Mouse (Mus musculus) cerebellum, adult 9-10 months (tissue): ENCODE measurements around the gene Rrnad1.
A peak's percentile ranks its signal among the peaks of the same experiment; 100 is the strongest.

Experiments used
- DNase-seq: peaks from one replicate; pipeline ENCODE4 v3.0.0; 2022

Rrnad1 gene

GRCm38 (mm10) chr3:87930078-87930795, at the start of gene Rrnad1, which contains the start of gene Isg20l2:
Gene Rrnad1 (minus strand): TSS chr3:87930717.
Gene Isg20l2 (plus strand): TSS chr3:87930314.
- DNase-seq = peak; percentile 96

DNA sequence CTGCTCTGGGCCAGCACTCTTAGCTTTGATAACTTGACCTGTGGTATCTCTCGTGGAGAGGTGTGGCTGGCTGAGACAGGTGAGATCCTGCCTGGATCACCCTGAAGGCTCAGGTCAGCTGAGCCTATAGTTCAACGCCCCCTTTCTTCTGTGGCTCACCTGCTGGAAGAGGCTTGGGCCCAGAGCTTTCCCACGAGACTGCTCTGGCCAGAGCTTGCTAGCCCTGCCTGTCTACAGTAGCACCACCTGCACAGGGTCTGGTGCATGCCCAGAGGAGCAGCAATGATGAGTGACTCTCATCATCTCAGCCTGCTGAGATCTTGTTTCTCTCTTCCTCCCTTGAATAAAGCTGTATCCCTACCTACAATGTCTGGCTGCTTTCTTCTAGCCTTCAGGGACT, 49.6 kb upstream of the Rrnad1 start:
- DNase-seq = no peak

- DNase-seq = no peak
Measured at GRCm38 (mm10) chr3:87979493-87979892, 49.0 kb upstream of the Rrnad1 start.

GRCm38 (mm10) chr3:87974381-87974987, 44.0 kb upstream of the Rrnad1 start:
- no peak for DNase-seq

- no peak for DNase-seq
Measured at GRCm38 (mm10) chr3:87973593-87974380, 43.3 kb upstream of the Rrnad1 start.

GRCm38 (mm10) chr3:87972776-87973175, 42.3 kb upstream of the Rrnad1 start:
- DNase-seq = no peak

DNA sequence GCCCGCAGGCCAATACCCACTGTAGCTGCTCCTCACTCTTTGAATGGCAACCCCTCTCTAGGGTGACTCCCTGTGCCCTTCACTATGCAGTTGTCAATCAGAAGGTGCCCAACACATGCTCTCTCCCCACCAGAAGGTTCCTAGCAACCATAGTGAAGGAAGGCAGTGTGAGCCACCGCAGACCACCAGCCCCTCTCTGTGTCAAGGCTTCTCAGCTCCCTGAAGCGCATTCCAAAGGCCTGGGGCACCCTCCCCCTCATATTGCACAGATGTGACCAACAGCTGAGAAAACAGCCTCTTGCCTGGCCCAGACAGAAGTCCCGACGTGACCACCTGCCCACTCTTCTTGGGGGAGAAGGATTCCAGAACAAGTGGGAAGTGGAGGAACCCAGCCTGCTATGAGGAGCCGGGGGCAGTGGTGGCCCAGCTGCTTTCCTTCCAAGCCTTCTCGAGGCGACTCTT, 41.7 kb upstream of the Rrnad1 start:
- DNase-seq = no peak

DNA sequence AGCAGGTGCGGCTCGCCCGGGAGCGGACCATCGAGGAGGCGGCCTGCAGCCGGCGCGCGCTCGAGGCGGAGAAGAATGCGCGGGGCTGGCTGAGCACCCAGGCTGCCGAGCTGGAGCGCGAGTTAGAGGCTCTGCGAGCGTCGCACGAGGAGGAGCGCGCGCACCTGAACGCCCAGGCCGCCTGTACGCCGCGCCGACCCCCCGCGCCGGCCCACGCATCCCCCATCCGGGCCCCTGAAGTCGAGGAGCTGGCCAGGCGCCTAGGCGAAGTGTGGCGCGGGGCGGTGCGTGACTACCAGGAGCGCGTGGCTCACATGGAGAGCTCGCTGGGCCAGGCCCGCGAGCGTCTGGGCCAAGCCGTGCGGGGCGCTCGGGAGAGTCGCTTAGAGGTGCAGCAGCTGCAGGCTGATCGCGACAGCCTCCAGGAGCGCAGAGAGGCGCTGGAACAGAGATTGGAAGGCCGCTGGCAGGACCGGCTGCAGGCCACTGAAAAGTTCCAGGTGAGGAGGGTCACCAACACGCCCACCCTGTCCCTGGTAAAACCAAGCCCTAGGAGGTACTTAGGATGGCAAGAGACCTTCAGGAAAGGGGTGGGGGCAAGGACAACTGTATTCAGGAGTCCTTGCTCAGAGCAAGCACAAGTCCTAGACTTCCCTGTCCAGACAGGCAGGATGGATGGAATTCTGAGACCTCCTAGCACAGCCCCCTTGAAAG, 41.1 kb upstream of the Rrnad1 start:
- DNase-seq = no peak

DNA sequence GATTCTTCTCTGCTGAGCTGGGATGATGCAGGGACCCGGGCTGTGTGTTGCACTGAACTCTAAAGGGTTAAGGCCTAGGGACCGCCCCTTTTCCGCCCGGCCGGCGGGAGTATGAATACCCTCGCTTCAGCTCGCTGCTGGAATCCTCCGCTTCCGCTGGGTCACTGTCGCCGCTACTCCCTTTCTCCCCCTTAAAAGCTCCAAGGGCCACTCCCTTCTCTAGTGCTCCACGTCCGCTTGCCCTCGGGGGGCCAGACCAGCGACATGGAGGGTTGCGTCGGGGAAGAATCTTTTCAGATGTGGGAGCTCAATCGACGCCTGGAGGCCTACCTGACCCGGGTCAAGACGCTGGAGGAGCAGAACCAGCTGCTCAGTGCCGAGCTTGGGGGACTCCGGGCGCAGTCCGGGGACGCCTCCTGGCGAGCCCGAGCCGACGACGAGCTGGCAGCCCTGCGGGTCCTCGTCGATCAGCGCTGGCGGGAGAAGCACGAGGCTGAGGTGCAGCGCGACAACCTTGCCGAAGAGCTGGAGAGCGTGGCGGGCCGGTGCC, 40.5 kb upstream of the Rrnad1 start, which contains the start of gene Nes:
Gene Nes (plus strand): TSS at position 140 of the 550 bp plus-strand sequence.
- DNase-seq = no peak

DNA sequence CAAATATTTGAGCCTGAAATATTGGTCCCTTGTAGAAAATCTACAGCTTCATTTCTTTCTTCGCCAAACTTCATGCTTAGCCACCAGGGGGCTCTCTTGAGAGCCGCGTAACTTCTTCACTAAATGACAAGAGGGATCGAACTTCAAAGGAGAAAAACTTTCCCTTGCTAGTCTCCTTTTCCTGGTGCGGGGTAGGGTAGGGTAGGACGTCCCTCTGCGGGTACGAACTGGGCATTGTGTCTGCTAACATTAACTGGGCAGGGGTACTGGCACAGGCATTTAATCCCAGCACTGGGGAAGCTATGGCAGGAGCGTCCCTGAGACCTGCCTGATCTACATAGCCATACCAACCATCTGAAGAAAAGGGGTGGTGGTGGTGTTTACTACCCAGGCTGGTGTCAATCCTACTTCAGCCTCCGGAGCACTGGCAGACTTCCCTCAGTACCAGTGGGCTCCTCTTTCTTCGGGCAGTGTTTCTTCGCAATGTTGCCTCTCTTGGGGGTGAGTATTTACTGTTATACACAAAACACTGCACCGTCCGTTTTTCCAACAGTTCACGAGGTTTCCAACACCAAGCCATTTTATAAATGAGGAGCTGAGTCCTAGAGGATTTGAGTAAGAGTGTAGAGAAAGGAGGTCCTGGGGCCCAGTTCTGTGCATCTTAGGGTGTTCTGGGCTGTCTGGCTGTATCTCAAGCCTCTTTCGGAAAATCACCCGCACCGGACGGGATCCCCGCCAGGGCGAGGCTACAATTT, 39.8 kb upstream of the Rrnad1 start:
- peak; percentile 40 for DNase-seq

DNA sequence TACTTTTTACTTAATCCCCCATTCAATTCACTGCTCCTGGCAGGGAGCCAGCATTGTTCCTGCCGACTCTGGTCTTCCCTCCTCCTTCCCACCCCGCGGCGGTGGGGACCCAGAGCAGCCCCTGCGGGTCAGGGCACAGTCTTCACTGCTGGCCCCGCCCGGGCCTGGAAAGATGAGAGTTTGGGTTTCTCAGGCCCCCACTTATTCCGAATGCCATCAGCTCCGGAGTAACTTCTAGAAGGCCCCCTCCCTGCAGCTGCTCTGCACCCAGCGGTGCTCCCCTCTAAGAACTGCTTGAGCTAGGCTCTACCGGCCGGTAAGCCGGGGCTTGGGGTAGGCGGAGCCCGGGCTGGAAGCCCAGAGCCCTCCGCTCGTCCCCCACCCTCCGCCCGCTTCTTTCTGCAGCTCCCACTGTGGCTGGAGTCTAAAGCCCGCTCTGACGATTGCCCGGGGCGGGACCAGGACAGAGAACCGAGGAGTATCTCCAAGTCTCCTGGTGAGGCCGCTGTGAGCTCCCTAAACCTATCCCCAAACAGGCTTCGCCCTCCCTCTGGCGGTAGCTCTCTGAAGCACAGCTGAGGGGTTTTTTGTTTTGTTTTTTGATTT, 30.2 kb upstream of the Rrnad1 start:
- peak; percentile 63 for DNase-seq

DNA sequence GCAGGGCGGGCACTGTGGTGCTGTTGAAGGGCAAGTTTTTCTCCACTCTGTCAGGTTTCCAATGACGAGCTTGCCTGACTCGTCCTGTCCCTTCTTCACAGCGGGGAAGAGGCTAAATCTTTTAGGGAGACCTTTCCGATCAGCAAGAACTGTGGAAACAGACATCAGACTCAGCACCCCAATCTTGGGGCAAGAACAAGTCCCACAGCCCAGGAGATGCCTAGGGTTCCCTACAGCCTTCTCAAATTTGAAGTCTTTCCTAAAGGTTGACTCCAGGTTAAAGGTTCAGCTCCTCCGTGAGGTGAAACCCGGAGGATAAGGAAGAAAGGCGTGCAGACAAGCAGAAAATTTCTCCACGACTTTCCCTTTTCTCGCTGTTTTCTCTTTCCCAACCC, 29.7 kb upstream of the Rrnad1 start:
- no peak for DNase-seq

DNA sequence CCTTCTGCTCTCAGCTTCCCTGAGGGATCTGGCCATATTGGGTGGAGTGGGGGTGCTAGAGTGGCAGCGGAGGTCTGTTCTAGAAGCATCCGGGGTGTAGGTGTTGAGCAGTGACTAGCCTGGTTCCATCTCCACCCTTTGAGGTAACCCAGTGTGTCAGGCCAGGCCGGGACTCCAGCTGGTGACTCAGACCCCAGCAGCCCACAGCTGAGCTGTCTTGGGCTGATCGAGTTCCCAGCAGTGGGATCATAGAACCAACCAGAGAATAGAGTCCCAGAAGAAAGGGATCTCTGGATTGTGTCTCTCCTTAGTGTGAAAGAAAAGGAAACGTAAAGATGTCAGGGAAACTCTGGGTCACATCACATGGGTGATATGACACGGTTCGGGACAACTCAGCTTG, 28.9 kb upstream of the Rrnad1 start:
- DNase-seq = no peak

GRCm38 (mm10) chr3:87958967-87959366, 28.4 kb upstream of the Rrnad1 start:
- no peak for DNase-seq

GRCm38 (mm10) chr3:87958476-87958875, 28.0 kb upstream of the Rrnad1 start:
- DNase-seq = no peak

- no peak for DNase-seq
Measured at GRCm38 (mm10) chr3:87958056-87958455, 27.5 kb upstream of the Rrnad1 start.

DNA sequence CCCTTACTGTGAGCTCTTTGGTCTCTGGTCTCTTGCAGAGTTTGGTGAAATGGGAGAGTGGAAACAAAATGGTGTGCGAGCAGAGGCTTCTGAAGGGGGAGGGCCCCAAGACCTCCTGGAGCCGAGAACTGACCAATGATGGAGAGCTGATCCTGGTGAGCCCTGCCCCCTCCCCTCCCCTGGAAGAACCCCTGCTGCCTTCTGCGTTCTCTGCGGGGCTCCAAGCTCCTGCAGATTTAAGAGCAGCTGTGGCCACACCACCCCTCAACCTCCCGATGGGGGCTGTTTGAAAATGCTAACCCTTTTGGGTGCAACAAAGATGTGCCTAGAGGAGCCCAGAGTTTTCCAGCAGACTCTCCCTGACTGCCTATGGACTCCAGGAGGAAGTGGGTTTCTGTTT, 21.9 kb upstream of the Rrnad1 start:
- DNase-seq = no peak

DNA sequence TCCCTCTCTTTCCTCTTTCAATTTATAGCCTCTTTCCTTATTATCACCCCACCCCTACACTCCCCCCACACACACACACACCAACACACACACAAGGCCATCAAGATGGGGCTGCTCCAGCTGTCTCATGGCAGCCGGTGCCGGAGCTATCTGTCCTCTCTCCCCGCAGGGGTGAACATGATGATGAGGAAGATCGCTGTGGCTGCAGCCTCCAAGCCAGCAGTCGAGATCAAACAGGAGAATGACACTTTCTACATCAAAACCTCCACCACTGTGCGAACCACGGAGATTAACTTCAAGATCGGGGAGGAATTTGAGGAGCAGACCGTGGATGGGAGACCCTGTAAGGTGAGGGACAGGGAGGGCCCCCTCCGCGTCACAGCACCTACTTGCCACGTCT, 21.4 kb upstream of the Rrnad1 start:
- DNase-seq = no peak

- no peak for DNase-seq
Measured at GRCm38 (mm10) chr3:87949955-87950515, 19.5 kb upstream of the Rrnad1 start.

DNA sequence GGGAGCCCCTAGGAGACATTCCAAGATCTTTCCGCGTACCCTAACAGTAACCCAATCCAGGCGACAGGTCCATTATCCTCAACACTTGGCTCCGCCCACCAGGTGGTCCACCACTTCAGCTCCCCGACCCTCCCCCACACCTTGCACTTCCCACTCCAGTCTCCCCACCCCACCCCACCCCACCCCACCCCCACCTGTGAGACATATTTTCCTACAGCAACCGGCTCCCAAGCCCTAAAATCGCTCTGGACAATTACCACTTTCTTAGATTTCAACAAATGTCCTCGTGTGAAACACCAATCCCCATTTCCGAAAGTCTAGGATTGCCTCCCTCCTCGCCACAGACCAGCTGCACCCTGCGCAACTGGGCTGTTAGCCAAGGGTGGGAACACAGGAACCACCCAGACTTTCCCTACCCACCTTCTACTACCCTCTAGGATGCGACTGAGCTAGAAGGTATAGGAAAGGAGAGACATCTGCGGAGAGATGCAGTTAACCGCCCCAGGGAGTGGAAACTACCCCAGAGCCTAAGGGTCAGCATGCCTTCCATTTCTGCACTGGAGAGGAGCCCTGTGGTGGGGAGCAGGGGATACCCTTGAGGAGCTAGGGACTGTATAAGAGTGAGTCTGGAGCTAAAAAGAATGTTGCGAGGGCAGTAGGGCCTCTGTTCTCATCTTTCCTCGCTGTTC, 18.9 kb upstream of the Rrnad1 start:
- no peak for DNase-seq
